Mouse (Mus musculus) G1E (cell line): ENCODE results near the gene Atp5g2.

Source experiments
- CTCF ChIP-seq: IDR thresholded peaks from 2 replicates; pipeline ENCODE4 v1.5.1; 2012; ENCODE audit warnings: low read depth, low read length, inconsistent platforms, mixed read lengths
- GATA1 ChIP-seq: IDR thresholded peaks from 2 replicates; pipeline ENCODE4 v1.6.1; 2012; ENCODE audit warnings: borderline replicate concordance, low read length, inconsistent platforms, mixed read lengths

- TF ChIP-seq CTCF (no peak), GATA1 (no peak)
These were observed 11.5 kb upstream of the Atp5g2 start for GRCm38 (mm10) chr15:102683670-102684069.
